Mouse (Mus musculus) yolk sac, embryonic 10.5 days (tissue): ENCODE results near the gene Bak1.

Experiments
- DNase-seq: peaks from one replicate; pipeline ENCODE4 v3.0.0-alpha.2; 2017; ENCODE audit warnings: low spot score

Bak1 gene

GRCm38 (mm10) chr17:27028909-27029308, at the start of gene Bak1:
Gene Bak1, minus strand, starts transcription at chr17:27029009.
- no peak for DNase-seq

GRCm38 (mm10) chr17:27078499-27078898, 49.7 kb upstream of the Bak1 start:
- DNase-seq: no peak

- DNase-seq: no peak
Measured at GRCm38 (mm10) chr17:27077920-27078319, 49.1 kb upstream of the Bak1 start.

- DNase-seq: no peak
Measured at GRCm38 (mm10) chr17:27077133-27077532, 48.3 kb upstream of the Bak1 start.

- DNase-seq: no peak
Measured at GRCm38 (mm10) chr17:27074849-27075745, 46.3 kb upstream of the Bak1 start.

DNA sequence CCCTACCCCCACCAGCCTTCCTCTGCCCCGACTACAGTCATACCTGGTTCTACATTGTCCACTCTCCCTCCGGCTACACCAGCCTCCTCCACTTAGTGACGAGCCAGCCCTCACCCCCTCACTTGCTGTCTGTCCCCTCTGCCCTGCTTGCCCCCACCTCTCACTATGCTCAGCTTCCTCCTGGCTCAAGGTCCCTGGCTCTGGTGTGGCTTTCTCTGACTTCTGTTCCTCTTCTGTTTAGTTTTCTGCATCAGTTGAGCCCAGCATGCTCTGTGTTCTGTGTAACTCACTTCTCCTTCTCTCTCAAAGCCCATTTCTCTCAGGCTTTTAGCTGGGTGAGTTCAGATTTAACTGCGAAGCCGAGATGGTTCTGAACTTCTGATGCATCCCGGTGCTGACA, 45.4 kb upstream of the Bak1 start:
- DNase-seq: no peak

- DNase-seq: no peak
Measured at GRCm38 (mm10) chr17:27073778-27074177, 45.0 kb upstream of the Bak1 start.

GRCm38 (mm10) chr17:27073126-27073525, 44.3 kb upstream of the Bak1 start:
- no peak for DNase-seq

DNA sequence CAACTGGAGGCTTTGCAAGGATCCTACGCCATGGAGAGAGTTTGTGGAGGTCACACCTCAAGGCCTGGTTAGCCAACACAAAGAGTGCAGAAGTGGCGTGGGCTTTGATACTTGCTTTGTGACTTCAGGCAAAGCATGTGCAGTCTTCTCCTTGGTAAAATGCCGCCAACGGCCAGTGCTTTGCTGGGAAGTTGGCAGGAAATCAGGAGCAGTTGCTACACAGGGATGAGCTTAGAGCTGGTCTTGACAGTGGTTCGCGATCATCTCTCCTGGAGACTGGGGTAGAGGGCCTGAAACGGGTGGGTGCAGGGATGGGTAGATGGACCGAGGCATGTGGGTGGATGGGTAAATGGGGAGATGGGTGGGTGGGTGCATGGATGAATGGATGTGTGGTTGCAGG, 43.6 kb upstream of the Bak1 start:
- no peak for DNase-seq

GRCm38 (mm10) chr17:27071630-27072029, 42.8 kb upstream of the Bak1 start:
- no peak for DNase-seq

- no peak for DNase-seq
Measured at GRCm38 (mm10) chr17:27070913-27071312, 42.1 kb upstream of the Bak1 start.

DNA sequence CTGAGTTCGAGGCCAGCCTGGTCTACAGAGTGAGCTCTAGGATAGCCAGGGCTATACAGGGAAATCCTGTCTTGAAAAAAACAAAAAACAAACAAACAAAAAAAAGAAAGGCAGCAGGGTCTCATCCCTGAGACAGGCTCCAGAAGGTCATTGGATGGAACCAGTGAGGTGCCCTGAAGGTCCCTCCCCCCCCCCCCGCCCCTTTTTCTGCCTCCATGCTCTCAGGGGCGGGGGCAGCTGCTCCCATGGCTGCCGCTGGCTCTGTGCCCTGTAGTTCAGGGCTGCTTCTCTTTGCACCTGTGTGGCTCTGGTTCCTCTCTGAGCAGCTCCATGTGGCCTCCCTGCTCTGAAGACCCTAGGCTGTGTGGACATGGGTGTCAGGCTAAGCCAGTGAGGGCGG, 40.3 kb upstream of the Bak1 start:
- DNase-seq: no peak

- DNase-seq: peak; percentile 74
Measured at GRCm38 (mm10) chr17:27066065-27066464, 37.3 kb upstream of the Bak1 start.

DNA sequence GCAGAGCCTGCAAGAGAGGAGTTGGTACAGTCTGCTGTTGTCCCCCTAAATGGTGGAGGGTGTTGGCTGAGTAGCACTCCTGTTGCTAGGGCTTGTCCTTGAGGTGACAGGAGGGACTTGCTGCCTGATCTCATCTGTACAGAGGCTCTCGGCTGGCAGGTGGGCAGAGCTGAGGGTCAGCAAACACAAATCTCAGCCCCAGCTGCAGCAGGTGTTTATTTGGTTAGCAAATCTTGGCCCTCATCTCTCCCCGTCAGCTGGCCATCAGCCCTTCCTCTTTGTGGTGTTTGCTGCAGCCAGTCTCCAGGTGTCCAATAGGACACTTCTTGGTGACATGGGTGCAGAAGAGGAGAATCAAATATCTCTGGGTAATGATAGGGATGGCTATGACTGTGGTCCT, 35.4 kb upstream of the Bak1 start:
- DNase-seq: no peak

DNA sequence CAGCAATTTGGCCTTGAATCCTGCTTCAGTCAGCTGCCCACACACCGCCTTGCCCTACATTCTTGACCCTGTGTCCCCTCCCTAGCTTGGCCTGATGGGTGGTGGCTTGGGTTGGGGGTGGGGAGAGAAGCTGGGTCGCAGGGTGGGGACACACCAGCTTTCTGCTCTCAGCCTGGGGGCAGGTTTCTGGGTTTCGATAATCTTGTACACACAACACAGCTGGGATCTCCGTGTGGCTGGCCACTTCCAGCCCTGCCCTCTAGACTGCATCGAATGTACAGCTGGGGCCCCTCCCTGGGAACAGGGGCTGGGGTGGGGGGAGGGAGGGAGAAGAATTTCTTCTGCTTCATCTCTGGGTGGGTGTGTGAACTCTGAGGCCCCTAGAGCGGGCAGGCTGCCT, 34.9 kb upstream of the Bak1 start:
- DNase-seq: peak; percentile 68

- DNase-seq: no peak
Measured at GRCm38 (mm10) chr17:27062684-27063083, 33.9 kb upstream of the Bak1 start.

DNA sequence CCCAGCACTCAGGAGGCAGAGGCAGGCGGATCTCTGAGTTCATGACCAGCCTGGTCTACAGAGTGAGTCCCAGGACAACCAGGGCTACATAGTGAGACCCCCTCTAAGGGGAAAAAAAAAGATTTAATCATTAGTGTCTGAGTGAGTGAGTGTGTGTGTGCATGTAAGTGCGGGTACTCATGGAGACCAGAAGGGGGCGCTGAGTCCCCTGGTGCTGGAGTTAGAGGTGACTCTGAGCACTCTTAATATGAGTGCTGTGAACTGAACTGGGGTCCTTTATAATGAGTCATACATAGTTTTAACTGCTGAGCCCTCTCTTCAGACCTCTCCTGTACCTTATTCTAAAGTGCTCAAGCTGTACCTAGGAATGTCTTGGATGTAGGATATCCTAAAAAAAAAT, 32.9 kb upstream of the Bak1 start:
- DNase-seq: no peak

- DNase-seq: no peak
Measured at GRCm38 (mm10) chr17:27060698-27061097, 31.9 kb upstream of the Bak1 start.

DNA sequence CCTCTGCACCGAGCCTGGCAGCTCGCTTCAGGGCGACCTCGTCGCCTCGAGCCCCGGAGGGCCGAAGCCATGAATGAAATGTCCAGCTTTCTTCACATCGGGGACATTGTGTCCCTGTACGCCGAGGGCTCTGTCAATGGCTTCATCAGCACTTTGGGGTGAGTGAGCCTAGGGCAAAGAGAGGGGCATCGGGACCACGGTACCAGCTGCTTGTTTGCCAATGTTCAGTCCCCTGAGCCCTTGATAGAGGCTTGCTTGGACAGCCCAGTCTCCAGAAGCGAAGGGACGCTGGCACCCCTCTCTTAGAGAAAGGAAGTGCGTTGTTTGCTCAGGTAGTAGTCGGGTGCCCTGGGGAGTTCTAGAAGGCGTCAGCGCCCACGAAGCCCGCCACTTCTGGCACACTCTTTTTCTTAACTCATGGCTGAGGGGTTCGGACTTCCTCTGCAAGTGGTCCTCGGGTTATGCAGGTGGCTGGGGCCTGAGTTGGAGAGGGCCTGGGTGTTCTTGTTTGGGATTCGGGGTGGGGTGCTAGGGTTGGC, 28.8 kb upstream of the Bak1 start:
- DNase-seq: no peak

DNA sequence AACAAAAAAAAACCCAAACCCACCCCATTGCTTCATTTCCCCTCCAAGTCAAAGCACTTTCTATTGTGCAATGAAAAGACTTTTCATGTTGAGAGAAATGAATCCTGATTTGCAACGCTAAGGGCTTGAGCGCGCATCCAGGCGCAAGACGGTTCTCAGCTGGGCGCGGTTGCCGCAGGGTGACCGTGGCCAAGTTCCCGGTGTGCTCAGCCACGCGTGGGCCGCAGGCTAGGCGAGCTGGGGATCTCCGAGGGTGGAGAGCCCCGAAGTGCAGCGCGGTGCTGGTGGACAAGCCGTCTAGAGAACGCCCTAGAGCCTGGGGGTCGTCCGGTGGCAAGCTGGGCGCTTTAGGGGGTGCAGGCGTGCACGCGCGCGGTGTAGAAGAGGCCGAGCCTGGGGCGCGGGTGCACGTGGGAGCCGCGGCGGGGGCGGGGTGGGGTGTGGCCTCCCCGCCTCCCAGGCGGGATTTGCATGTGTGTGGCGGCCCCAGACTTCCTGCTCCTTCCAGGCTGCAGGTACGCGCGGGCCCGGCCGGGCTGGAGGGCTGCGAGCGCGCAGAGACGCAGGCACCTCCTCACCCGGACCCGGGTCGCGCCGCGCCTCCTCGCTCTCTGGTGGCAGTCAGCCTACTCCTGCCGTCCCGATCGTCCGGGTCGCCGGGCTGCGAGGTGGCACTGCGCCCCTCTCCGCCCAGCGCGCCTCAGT, 28.2 kb upstream of the Bak1 start, which contains the start of gene Itpr3:
TSS of gene Itpr3 (plus strand) at position 493 of the 705 bp plus-strand sequence.
- DNase-seq: peak; percentile 81

DNA sequence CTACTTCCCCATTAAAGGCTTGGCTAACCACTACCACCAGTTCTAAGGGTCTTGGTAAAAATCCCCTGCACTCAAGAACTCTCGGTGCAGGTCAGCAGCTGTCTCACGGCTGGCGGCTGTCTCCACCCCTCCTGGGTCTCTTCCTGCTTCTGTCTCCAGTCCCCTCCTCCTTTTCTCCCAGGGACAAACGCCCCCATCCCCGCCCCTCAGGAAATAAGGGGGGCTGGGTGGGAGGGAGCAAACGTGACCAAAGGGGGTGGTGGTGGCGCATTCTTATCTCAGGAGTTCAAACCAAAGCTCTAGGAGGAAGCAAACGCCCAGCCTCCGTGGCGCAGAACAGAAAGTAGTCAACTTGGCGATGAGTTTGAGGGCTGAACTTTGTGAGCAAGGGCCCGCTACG, 27.4 kb upstream of the Bak1 start:
- peak; percentile 92 for DNase-seq

- no peak for DNase-seq
Measured at GRCm38 (mm10) chr17:27051514-27051913, 22.7 kb upstream of the Bak1 start.

- no peak for DNase-seq
Measured at GRCm38 (mm10) chr17:27050853-27051252, 22.0 kb upstream of the Bak1 start.
